Mouse (Mus musculus) liver, embryonic 12.5 days (tissue): Measurements from ENCODE around the gene Ston2. TPM values are rescaled to one million over a fixed set of nuclear protein-coding genes. Genes with fewer than 3 reads are reported as not detected.
"Not testable (repeated sequence)": the region's sequence is repeated elsewhere in the genome, so short reads cannot be mapped to it uniquely, and the experiment has no call there.

Experiments used
- ATAC-seq: fragments of 200-750 bp; cut with Nextera tagmentation; 2 replicates; pipeline ENCODE4 v1.8.0; 2017; ENCODE audit warnings: moderate number of reproducible peaks, mild to moderate bottlenecking, moderate library complexity
- H3K27ac ChIP-seq: fragments of 300-500 bp; sonication (generic); 2 replicates; pipeline ENCODE4 v1.5.1; 2016; ENCODE audit warnings: mild to moderate bottlenecking
- H3K27me3 ChIP-seq: fragments of 300-500 bp; sonication (generic); replicated peaks from 2 replicates; pipeline ENCODE4 v1.6.1; 2016; ENCODE audit warnings: mild to moderate bottlenecking, moderate library complexity
- H3K36me3 ChIP-seq: fragments of 300-500 bp; sonication (generic); 2 replicates; pipeline ENCODE4 v1.6.1; 2016; ENCODE audit warnings: mild to moderate bottlenecking, moderate library complexity
- H3K4me1 ChIP-seq: fragments of 300-500 bp; sonication (generic); 2 replicates; pipeline ENCODE4 v1.6.1; 2016
- H3K4me2 ChIP-seq: fragments of 300-500 bp; sonication (generic); 2 replicates; pipeline ENCODE4 v1.6.1; 2016; ENCODE audit warnings: mild to moderate bottlenecking, moderate library complexity
- H3K4me3 ChIP-seq: fragments of 300-500 bp; sonication (generic); 2 replicates; pipeline ENCODE4 v1.5.1; 2016; ENCODE audit warnings: mild to moderate bottlenecking, moderate library complexity
- H3K9ac ChIP-seq: fragments of 300-500 bp; sonication (generic); 2 replicates; pipeline ENCODE4 v1.6.1; 2016; ENCODE audit warnings: mild to moderate bottlenecking, moderate library complexity
- H3K9me3 ChIP-seq: fragments of 300-500 bp; sonication (generic); replicated peaks from 2 replicates; pipeline ENCODE4 v1.6.1; 2016; ENCODE audit warnings: mild to moderate bottlenecking, moderate library complexity
- WGBS: fragments of 180-500 bp; shearing (Covaris S2); methylation state at CpG from one replicate; pipeline ENCODE4 v1.1.7; 2016; ENCODE audit not compliant: insufficient replicate concordance; 5-methylcytosine and 5-hydroxymethylcytosine counted together
- polyA plus RNA-seq: library from polyadenylated mRNA; unstranded; fragments of >200 nt; fragmentation: Nextera tagmentation; extraction: Ambion mirVana; gene quantifications from 2 replicates; pipeline ENCODE4 v1.2.1, GENCODE M21; 2016

The Ston2 gene
- polyA plus RNA-seq, 1 experiment from 2014 or later: 37.9 TPM

DNA sequence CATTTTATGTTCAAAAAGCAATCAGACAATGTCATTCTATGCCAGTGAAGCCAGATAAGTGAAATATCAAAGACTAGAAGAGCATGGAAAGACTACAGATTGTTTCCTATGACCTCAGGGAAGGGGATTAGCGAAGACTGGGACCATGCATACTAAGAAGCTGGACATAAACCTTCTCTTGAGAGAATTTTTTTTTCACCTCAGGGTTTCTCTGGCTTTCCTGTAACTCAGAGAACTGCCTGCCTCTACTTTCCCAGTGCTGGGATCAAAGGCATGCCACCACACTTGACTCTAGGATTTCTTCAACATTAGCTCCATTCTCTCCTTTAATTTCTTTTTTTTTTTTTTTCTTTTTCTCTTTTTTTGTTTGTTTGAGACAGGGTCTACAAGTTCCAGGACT is 197.0 kb downstream of the Ston2 start:
- peaks cover 23% of the 10 kb centered on the region for H3K4me1 ChIP-seq
- WGBS: 79% methylated on average over 1 of the region's 1 CpGs
- peaks cover 6% of the 10 kb centered on the region for H3K36me3 ChIP-seq
- peak overlapping the region; percentile 78 for H3K9ac ChIP-seq
- H3K9me3 ChIP-seq: no peaks in the 10 kb centered on the region
- H3K27ac ChIP-seq: peak overlapping the region; percentile 100
- H3K4me2 ChIP-seq: peak overlapping the region; percentile 82
- ATAC-seq: no peak
- no peaks in the 10 kb centered on the region for H3K27me3 ChIP-seq
- peak overlapping the region; percentile 89 for H3K4me3 ChIP-seq

DNA sequence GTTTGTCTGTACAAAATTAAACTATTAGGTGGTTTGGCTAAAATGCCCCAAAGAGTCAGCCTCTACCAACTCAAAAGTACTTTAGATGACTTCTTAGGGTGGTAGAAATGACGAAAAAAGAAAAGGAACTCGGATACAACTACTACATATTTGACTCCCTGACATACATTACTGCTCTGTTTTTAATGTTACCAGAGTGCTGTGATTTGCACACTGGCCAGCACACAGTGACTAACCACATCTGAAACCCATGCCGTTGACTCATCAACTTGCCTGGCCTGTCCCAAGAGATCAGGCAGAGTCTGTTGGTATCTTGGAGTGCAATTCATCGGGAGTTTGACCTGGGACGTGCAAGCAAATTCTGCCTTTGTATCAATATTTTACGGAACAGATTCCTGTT is 197.5 kb downstream of the Ston2 start:
- H3K9ac ChIP-seq: peak overlapping the region; percentile 78
- H3K4me3 ChIP-seq: peak overlapping the region; percentile 89
- H3K4me2 ChIP-seq: peak overlapping the region; percentile 82
- H3K27me3 ChIP-seq: no peaks in the 10 kb centered on the region
- ATAC-seq: no peak
- H3K9me3 ChIP-seq: no peaks in the 10 kb centered on the region
- peaks cover 10% of the 10 kb centered on the region for H3K36me3 ChIP-seq
- H3K27ac ChIP-seq: peak overlapping the region; percentile 100
- H3K4me1 ChIP-seq: peaks cover 23% of the 10 kb centered on the region
- 19% methylated on average over 6 of the region's 6 CpGs for whole genome bisulfite sequencing

DNA sequence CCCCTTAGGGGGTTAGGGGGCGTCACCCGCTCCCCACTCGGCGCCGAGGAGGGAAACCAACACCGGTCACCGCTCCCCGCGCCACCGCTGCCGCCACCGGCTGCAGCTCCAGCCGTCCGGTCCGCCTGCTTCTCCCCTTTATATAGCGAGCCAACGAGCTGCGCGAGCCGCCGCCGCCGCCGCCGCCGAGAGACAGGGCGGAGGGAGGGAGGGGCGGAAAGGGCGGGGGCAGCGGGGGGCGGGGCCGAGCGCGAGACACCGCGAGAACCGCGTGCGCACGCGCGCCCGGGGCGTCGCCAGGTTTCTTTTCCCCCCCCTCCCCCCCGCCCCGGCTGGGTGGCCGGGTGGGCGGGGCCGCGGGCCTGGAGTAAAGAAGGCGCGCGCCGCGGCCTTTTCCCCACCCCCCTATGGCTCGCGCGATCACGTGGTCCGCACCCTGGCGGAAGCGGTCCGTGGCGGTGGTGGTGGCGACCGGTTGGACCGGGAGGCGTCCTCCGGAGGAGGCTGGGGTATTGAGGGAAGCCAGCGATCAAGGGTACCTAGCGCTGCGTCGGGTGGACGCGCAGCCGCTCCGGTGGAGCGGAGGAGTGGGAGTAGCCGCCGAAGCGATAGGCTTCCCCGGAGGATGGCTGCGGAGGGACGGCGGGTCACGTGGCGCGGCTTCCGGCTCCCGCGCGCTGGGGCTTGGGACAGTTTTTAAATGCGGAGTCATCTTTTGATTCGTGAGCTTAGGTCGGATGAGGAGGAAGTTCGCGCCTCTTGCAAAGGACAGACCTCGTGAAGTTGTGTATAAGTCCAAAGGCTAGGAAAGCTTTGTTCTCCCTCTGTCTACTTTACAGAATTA is 198.1 kb downstream of the Ston2 start, which contains the start of gene Gtf2a1:
TSS of gene Gtf2a1 (minus strand) at position 641 of the 844 bp plus-strand sequence.
- WGBS: under 1% methylated on average over 60 of the region's 99 CpGs

DNA sequence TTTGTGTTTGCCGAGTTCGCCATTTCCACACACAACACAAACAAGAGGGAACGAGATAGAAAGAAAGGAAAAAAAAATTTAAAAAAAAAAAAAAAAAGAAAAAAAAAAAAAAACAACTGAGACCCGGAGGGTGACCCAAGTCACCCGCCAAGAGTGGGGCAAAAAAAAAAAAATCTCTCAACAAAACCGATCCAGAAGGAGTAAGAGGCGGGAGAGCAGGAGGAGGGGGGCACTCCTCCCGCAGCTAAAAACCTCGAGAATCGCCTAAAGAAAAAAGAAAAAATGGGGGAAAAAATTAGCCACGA is 198.7 kb downstream of the Ston2 start:
- Histone ChIP-seq H3K36me3 (peaks cover 21% of the 10 kb centered on the region), H3K27me3 (no peaks in the 10 kb centered on the region), H3K4me2 (peak overlapping the region; percentile 82), H3K27ac (peak overlapping the region; percentile 100), H3K9ac (peak overlapping the region; percentile 99), H3K4me1 (peaks cover 23% of the 10 kb centered on the region), H3K4me3 (peak overlapping the region; percentile 89), H3K9me3 (no peaks in the 10 kb centered on the region)
- ATAC-seq: no peak
- WGBS: under 1% methylated on average over 11 of the region's 11 CpGs

More for the DNA sequence above, 198.1 kb downstream of the Ston2 start, which contains the start of gene Gtf2a1:
- no peaks in the 10 kb centered on the region for H3K27me3 ChIP-seq
- peak within 1 kb of the TSS; percentile 82 for H3K4me2 ChIP-seq
- H3K9ac ChIP-seq: peak within 1 kb of the TSS; percentile 99
- peak within 1 kb of the TSS; percentile 89 for H3K4me3 ChIP-seq
- ATAC-seq: peak; percentile 84
- H3K4me1 ChIP-seq: peaks cover 23% of the 10 kb centered on the region
- no peaks in the 10 kb centered on the region for H3K9me3 ChIP-seq
- peak within 1 kb of the TSS; percentile 100 for H3K27ac ChIP-seq
- peaks cover 16% of the 10 kb centered on the region for H3K36me3 ChIP-seq

DNA sequence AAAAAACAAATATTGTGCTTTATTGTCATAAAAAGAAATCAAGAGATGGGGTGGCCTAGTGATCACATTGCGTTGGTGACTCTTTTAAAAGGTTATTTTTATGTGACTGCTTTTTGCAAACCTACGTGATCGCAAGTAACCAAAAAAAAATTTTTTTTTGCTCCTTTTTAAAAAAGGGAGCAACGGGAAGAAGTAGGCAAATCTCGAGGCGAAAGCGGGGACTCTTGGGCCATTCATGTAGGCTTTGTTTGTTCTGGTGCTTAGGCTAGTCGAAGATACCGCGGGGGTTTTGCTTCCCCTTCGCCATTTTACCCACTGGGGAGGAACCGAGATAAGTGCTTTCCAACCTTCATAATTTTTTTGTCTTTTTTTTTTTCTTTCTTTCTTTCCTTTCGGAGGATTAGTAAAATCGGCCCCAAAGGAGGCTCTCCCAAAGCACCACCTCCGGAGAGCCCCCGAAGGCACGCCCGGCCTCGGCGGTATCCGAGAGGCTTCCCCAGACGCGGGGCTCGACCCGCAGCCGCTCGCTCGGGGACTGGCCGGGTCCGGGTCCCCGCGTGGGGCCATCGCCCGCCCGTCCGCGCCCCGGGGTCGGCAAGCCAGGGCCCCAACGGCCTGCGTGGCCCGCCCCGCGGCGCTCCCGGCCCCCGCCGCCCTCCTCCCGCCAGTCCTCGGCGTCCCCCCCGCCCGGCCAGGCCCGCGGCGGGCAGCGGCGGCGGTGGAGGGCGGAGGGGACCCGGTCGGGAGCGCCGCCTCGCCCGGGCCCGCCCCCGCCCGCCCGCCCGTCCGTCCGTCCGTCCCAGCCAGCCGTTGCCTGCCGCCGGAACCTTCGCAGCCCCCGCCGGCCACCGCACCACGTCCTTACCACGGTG is 199.3 kb downstream of the Ston2 start:
- under 1% methylated on average over 71 of the region's 83 CpGs for WGBS
- peak overlapping the region; percentile 100 for H3K27ac ChIP-seq
- ATAC-seq: peak; percentile 57
- H3K4me2 ChIP-seq: peak overlapping the region; percentile 82
- H3K27me3 ChIP-seq: no peaks in the 10 kb centered on the region
- H3K9me3 ChIP-seq: no peaks in the 10 kb centered on the region
- H3K4me1 ChIP-seq: peaks cover 23% of the 10 kb centered on the region
- H3K4me3 ChIP-seq: peak overlapping the region; percentile 89
- peaks cover 27% of the 10 kb centered on the region for H3K36me3 ChIP-seq
- peak overlapping the region; percentile 99 for H3K9ac ChIP-seq

DNA sequence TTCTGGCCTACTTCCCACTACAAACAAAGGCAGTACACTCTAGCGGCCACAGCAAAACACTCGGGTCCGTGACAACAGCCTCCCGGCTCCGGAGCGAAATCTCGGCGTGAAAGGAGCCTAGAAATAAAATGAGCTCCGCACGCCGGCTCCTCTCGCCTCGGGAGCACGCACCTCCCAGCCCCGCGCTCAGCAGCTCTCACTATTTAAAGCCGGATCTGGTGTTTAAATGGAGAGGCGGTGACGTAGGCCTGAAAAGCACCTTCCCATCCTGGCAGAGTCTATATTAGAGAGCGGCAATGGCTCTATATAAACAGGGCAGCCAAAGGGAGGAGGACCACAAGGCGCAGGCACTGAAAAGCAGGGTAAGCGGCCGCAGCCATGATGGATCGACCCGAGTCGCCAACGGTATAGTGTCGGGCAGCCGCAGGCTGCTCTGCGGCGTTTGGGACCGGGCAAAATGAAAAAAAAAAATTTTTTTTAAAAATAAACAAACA is 200.0 kb downstream of the Ston2 start:
- Histone ChIP-seq H3K27me3 (no peaks in the 10 kb centered on the region), H3K36me3 (peaks cover 34% of the 10 kb centered on the region), H3K9ac (peak overlapping the region; percentile 99), H3K4me1 (peaks cover 25% of the 10 kb centered on the region), H3K9me3 (no peaks in the 10 kb centered on the region), H3K4me3 (peak overlapping the region; percentile 89), H3K27ac (peak overlapping the region; percentile 100), H3K4me2 (peak overlapping the region; percentile 82)
- WGBS: under 1% methylated on average over 32 of the region's 32 CpGs
- peak; percentile 77 for ATAC-seq

DNA sequence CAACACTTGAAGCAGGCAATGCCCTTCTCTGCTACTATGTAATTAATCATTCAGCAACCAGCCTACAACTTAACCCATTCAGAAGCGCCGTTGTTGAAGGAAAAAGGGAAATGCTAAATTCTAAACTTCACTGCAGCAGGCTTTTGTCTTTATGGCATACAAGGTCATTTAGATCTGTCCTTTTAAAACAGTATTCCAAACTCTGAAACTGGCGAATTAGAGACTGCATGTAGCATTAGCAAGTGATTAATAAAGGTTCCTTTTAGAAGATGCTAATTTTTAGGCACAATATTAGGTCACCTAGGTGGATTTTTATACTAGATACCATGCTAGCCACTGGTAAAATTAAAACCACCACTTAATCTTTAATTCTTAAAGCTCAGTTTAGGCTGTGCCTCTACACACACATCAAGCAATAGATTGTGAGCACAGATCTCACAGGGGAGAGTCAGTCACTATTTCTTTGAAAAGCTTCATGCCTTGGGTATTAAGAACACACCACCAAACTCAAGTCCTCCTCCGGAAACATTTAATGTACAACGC is 200.6 kb downstream of the Ston2 start:
- ATAC-seq: no peak
- Histone ChIP-seq H3K9ac (peak overlapping the region; percentile 99), H3K27me3 (no peaks in the 10 kb centered on the region), H3K27ac (peak overlapping the region; percentile 100), H3K4me3 (peak overlapping the region; percentile 89), H3K4me2 (peak overlapping the region; percentile 82), H3K9me3 (no peaks in the 10 kb centered on the region), H3K4me1 (peaks cover 30% of the 10 kb centered on the region), H3K36me3 (peaks cover 41% of the 10 kb centered on the region)
- 18% methylated on average over 5 of the region's 5 CpGs for WGBS

DNA sequence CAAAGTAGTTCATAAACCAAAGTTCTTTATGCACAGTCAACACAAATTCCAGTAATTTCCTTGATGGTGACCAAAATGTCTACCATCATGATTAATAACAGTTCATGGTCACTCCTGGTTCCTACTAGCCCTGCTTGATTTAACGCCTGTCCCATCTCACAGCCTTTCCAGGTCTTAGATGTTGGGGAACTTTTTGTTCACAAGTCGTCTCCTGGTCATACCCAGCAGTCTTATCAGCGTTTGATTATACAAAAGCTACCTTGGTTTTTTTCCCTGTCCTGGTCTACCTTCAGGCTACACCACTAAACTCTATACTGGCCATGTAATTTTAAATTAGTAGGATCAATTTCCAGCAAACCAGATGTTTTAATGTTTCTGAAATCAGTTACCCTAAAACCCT is 201.1 kb downstream of the Ston2 start:
- H3K9me3 ChIP-seq: no peaks in the 10 kb centered on the region
- ATAC-seq: no peak
- H3K4me3 ChIP-seq: peak overlapping the region; percentile 89
- WGBS: 49% methylated on average over 3 of the region's 3 CpGs
- H3K36me3 ChIP-seq: peaks cover 46% of the 10 kb centered on the region
- peaks cover 34% of the 10 kb centered on the region for H3K4me1 ChIP-seq
- H3K9ac ChIP-seq: peak overlapping the region; percentile 99
- H3K4me2 ChIP-seq: peak overlapping the region; percentile 82
- no peak overlapping the region for H3K27ac ChIP-seq
- H3K27me3 ChIP-seq: no peaks in the 10 kb centered on the region

DNA sequence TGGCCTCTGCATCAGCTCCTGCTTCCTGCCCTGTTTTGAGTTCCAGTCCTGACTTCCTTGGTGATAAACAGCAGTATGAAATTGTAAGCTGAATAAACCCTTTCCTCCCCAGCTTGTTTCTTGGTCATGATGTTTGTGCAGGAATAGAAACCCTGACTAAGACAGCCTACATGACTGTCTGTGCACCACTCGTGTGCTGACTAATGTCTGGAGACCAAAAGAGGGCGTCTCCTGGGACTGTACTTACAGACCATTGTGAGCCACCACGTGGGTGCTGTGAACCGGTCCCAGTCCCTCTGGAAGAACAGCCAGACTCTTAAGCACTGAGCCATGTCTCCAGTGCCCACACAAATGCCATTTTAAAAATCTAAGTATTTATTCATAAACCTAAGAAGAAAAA is 202.4 kb downstream of the Ston2 start:
- Histone ChIP-seq H3K36me3 (peaks cover 57% of the 10 kb centered on the region), H3K4me1 (peaks cover 40% of the 10 kb centered on the region)
- not testable (repeated sequence) for H3K27ac ChIP-seq, H3K4me3 ChIP-seq, H3K9ac ChIP-seq, H3K9me3 ChIP-seq, H3K27me3 ChIP-seq, ATAC-seq, H3K4me2 ChIP-seq
- 88% methylated on average over 4 of the region's 4 CpGs for WGBS

DNA sequence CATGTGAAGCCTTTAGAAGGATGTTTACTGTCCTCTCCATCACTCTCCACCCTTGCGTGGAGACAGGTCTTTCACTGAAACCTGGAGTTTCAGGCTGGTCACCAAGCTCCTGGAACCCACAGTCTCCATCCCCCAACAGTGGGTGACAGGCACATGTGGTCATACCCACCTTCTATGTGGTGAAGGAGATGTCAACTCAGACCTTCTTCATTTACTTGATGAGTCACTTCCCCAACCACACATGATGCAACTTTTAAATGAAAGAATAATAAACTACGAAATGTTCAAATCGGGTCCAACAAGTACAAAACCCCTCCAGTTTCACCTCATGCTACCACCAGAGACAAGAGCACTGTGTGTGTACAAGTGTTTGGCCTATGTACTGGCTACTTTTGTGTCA is 203.0 kb downstream of the Ston2 start:
- Histone ChIP-seq H3K9ac (no peak overlapping the region), H3K4me1 (peaks cover 42% of the 10 kb centered on the region), H3K27me3 (no peaks in the 10 kb centered on the region), H3K9me3 (no peaks in the 10 kb centered on the region), H3K27ac (no peak overlapping the region), H3K4me2 (no peak overlapping the region), H3K4me3 (no peak overlapping the region), H3K36me3 (peaks cover 61% of the 10 kb centered on the region)
- ATAC-seq: no peak
- WGBS: 80% methylated on average over 3 of the region's 3 CpGs

DNA sequence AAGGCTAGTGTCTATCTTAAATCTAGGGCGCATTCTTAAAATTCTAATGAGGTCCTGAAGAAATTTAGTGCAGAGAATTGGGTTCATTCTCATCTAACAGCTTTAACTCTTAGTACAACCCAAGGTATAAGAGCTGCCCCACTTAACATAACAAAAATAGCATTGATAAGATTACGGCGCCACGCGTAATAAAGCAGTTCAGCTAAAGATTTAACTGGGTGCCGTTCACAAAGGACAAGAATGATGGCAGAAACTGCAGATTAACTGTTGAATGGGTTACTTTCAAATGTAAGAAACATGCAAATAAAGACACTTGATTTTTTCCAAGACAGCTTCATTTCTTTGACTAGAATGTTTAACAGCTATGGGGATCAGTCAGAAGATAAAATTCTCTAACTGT is 204.8 kb downstream of the Ston2 start:
- H3K9me3 ChIP-seq: no peaks in the 10 kb centered on the region
- H3K4me2 ChIP-seq: no peak overlapping the region
- no peak for ATAC-seq
- peaks cover 49% of the 10 kb centered on the region for H3K4me1 ChIP-seq
- H3K9ac ChIP-seq: no peak overlapping the region
- 86% methylated on average over 6 of the region's 6 CpGs for WGBS
- no peak overlapping the region for H3K27ac ChIP-seq
- H3K36me3 ChIP-seq: peaks cover 74% of the 10 kb centered on the region
- no peak overlapping the region for H3K4me3 ChIP-seq
- H3K27me3 ChIP-seq: no peaks in the 10 kb centered on the region
